Mouse (Mus musculus) T-helper 2 cell (primary cell): Measurements from ENCODE around the gene She.

Experiments
- in situ Hi-C: fragments of 300-600 bp; cut with MboI, MseI; formaldehyde crosslinking; loops from one replicate; pipeline ENCODE4 v1.15.1; 2025; ENCODE audit warnings: high pct_unique_total_duplicates

Gene She

GRCm38 (mm10) chr3:89814051-89814450, 17.1 kb upstream of the She start:
- in situ Hi-C loops = no loop called here

DNA sequence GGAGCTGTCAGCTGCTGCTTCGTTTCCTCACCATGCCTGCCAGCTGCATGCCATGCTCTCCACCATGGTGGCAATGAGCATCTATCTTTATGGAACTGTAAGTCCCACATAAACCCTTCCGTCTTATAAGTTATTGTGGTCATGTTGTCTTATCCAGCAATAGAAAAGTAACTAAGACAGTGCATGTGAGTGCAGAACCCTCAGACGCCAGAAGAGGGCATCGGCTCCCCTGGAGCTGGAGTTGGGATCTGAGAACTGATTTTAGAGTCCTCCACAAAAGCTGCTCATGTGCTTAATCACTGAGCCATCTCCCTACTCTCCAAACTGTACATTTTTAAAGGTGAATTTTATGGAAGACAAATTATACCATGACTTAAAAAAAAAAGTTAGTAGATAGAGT, 14.1 kb upstream of the She start:
- in situ Hi-C loops = loop anchor here (5.0 kb wide), 1 partner anchor 35 kb away; no protein-coding TSS in a partner anchor

DNA sequence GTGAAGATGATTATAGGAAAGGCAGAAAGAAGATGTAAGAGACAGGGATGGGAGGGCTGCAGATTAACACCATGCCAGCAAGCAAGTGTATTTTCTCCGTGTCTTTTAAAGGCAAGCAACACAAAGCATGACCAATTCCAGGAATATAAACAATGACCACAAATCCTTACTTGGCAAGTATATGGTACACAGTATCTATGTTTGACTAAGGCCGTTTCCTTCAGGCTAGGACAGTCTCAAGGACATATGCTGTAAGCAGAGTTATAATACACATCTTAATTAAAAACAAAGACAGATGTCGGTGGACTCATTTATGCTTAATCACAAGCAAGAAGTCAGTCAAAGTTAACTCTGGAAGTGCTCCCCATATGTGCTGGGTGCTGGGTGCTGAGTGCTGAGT, 12.6 kb upstream of the She start:
- in situ Hi-C loops = loop anchor here (5.0 kb wide), 1 partner anchor 34 kb away; no protein-coding TSS in a partner anchor

DNA sequence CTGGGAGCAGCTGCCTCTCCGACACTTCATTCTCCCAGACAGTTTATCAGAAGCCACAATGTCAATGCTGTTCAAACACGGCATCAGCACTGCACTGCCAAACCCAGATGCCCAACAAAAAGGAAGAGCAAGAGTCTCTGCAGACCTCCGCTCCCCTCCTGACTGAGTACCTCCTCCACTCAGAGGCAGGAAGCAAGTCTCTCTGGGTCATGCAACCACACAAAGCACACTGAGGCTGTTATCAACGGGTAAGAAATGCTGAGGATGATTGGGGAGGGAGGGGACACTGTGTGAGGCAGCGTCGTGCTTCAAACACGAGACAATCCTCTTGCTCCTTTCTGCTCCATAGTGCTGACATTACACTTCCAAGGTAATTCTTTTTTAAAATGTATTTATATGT, 11.3 kb upstream of the She start:
- in situ Hi-C loops = loop anchor here (5.0 kb wide), 1 partner anchor 32 kb away; no protein-coding TSS in a partner anchor

GRCm38 (mm10) chr3:89820311-89821095, 10.7 kb upstream of the She start:
- in situ Hi-C loops = no loop called here

GRCm38 (mm10) chr3:89821096-89821513, 10.1 kb upstream of the She start:
- in situ Hi-C loops = no loop called here

DNA sequence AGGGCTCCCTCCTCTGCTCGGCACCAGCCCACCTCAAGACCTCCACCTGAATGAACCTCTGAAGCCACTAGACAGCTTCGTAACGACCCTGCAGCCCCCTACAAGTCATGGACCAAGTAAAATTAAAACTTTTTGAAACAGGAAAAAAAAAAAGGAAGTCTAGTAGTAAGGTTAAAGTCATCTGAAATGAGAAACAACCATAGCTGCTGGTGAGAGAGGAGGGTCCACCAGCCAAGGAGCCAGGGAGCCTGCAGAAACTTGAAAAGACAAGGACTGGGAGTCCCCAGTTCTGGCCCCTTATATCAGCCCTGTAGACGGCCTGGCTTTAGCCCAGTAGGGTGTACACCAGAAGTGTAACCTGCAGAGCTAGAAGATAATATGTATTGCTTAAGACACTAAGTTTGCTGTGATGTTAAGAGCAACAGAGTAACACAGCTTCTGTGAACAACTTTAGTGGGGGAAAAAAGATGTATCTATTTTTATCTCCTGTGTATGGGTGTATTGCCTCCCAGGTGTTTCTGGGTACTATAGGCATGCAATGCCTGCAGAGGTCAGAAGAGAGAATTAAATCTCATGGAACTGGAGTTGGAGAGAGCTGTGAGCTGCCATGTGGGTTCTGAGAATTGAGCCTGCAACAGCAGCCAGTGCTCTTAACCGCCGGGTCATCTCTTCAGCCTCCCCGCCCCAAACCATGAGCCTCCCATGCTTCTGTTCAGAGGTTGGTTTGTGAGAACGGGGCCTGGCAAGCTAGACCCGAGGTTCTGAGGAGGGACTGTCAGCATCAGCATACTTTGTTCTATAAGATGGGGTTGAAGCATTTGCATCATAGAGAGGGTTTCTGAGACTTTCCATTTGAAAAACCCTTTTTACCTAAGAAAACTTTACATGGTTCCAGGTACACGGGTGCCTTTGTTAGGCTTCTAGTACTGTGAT, 9.4 kb upstream of the She start:
- in situ Hi-C loops = no loop called here

DNA sequence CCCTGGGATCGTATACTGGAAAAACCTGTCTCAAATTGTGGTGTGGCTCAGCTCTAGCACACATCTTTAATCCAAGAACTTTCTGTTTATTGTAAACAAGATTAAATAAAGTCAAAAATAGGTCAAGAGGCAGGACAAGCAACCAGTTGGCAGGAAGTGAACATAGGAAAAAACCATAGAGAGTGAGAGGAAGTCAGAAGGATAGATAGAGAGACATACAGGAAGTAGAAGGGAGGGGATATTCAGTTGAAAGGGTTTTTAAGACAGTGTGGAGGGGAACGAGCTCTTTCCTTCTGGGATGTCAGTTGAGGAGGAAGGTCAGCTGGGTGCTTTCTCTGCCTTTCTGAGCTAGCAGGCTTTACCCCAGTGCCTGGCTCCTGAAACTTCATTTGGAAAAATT, 7.6 kb upstream of the She start:
- in situ Hi-C loops = no loop called here

- in situ Hi-C loops = no loop called here
Observed at GRCm38 (mm10) chr3:89826295-89826694, 4.9 kb upstream of the She start.

DNA sequence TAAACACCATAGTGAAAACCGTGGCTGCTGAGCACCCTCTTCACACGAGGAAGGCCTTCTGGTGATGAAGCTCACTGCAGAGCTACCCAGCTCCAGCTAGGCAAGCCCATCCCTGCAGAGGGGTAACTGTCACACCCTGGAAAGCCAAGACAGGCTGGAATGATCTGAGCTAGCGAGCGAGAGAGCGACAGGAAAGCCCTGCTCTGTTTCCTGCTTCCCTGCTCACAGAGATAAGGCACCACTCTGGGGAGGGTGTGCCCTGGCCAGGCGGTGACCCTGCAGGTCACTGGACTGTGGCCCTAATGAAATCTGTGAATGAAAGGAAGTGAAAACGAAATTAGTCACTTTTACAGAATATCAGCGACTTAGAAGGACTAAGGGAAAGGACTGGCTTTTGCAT, 4.2 kb downstream of the She start:
- in situ Hi-C loops = no loop called here

GRCm38 (mm10) chr3:89842258-89842657, 11.1 kb downstream of the She start:
- in situ Hi-C loops = no loop called here

DNA sequence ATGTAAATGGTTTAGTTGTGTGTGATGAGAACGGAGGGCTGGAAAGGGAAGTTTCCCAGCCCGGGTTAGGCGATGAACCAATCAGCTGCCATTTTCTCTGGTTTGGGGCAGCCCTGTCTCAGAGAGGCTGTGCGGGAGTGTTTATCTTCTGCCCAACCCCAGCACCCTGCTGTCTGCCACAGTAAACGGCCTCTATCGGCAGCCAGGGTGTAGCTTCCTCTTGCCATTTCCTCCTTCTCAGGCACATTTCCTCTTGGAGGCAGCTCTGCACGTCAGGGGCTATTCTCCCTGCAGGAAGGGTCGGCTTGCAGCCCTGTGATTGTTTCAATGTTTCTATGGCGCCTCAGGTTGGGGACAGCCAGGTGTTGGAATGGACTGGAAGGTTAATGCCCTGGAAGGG, 12.0 kb downstream of the She start:
- in situ Hi-C loops = no loop called here

GRCm38 (mm10) chr3:89845814-89846213, 14.6 kb downstream of the She start:
- in situ Hi-C loops = loop anchor here (5.0 kb wide), 1 partner anchor 49 kb away; no protein-coding TSS in a partner anchor

GRCm38 (mm10) chr3:89847126-89847525, 16.0 kb downstream of the She start:
- in situ Hi-C loops = loop anchor here (5.0 kb wide), 1 partner anchor 50 kb away; no protein-coding TSS in a partner anchor

- in situ Hi-C loops = loop anchor here (5.0 kb wide), 1 partner anchor 50 kb away; no protein-coding TSS in a partner anchor
Observed at GRCm38 (mm10) chr3:89847596-89847995, 16.4 kb downstream of the She start.

GRCm38 (mm10) chr3:89848083-89848482, 16.9 kb downstream of the She start:
- in situ Hi-C loops = loop anchor here (5.0 kb wide), 1 partner anchor 51 kb away; no protein-coding TSS in a partner anchor

DNA sequence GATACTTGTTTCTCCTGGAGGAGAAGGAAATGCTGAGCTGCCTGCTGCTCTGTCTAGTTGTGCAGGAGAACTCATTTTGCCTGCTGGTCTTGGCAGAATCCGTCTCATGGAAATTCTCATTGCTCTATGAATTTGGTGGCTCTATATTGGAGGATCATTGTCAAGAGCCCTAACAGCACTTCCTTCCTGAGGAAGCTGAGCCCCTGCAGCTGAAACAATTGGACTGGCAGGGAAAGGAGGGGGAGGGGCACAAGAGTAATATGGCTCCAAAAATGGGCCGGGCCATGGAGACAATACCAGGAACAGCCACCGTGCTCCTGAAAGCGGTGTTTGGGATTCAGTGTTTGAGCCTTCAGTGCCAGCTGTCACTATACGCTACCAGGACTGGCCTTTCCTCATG, 22.6 kb downstream of the She start:
- in situ Hi-C loops = loop anchor here (5.0 kb wide), 1 partner anchor 36 kb away; no protein-coding TSS in a partner anchor

DNA sequence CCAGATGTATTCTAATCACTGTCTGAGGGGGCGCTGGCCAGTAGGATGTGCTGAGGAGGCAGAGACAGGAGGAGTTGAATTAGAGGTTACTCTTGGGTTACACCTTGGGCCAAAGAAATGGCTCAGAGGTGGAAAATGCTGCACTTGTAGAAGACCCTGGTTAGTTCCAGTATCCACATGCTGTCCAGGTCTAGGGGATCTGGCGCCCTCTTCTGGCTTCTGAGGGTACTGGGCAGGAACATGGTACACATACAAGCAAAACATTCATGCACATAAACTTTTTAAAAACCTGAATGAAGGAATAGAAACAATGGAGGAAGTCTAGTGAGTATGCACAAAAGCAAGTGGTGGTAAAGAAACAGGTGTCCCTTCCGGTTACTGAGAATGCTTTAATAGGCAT, 26.2 kb downstream of the She start:
- in situ Hi-C loops = no loop called here

GRCm38 (mm10) chr3:89858123-89858522, 27.0 kb downstream of the She start:
- in situ Hi-C loops = no loop called here

DNA sequence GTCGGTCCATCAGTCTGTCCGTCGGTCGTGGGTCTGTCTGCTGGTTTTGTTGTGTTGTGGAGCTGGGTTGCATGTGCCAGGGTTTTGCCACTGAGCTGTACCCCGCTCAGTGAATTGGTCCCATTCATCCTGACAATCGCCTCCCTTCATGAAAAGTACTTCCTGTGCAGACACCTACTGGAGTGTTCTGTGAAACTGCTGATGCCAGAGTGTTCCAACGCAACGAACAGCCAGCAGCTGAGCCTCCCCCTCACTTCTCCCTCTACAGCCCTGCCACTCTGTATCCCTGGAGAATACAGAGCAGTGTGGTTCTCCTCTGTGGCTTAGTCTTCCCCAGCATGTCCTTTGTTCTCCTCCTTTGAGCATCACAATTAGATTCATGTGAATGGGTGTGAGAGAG, 27.7 kb downstream of the She start:
- in situ Hi-C loops = no loop called here

- in situ Hi-C loops = no loop called here
Observed at GRCm38 (mm10) chr3:89859936-89860335, 28.8 kb downstream of the She start.

DNA sequence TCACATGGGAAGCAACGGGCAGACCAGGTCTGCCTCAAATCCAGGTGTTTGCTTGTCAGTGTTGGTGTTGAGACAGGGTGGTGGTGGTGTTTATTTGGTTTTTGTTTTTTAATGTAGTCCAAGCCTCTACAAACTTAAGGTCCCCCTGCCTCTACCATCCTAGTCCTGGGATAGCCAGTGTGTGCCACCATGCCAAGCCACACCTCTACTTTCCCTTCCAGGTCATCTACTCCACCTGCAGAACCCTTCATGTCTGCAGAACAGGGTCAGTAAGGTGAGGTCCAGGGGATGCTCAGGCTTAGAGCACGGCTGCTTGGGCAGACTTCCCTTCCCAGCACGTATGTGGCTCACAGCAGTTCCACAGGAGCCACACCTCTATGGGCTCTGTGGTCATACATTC, 29.2 kb downstream of the She start:
- in situ Hi-C loops = no loop called here
